Mouse (Mus musculus): ENCODE data around the gene Hoxc10. TPM values are rescaled to one million over a fixed set of nuclear protein-coding genes. Genes with fewer than 3 reads are reported as not detected.

Gene Hoxc10
- polyA plus RNA-seq, 1 experiment from 2014 or later, result 62.1 TPM

DNA sequence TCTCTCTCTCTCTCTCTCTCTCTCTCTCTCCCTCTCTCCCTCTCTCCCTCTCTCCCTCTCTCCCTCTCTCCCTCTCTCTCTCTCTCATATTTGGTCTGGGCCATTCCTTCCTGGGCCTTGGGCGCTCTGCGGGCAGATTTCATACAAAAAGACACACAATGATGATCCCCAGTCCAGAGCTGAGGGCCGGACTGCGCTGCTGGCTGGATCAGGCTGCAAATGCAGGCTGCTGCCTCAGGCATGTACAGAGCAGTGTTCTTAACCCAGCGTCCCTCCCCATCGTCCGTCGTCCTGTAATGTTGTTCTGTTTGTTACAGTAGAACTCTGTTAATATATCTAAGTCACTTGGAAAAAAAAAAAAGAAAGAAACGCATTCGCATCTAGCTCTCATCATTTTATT, 17.9 kb downstream of the Hoxc10 start:
- peaks cover 4% of the 10 kb centered on the region; the same call in 1 of the 2 replicates for H3K36me3 ChIP-seq
- peaks cover 43% of the 10 kb centered on the region for H3K4me1 ChIP-seq
- H3K27ac ChIP-seq, result peak overlapping the region; percentile 68; the same call in 1 of the 2 replicates
- no peaks in the 10 kb centered on the region for H3K9me3 ChIP-seq
- peak overlapping the region; percentile 100 for H3K9ac ChIP-seq
- peak overlapping the region; percentile 86 for H3K4me2 ChIP-seq (replicated peaks)
- 2% methylated on average over 10 of the region's 10 CpGs for WGBS
- H3K4me3 ChIP-seq, result peak overlapping the region; percentile 92
- no peak for ATAC-seq (ENCODE audit: low FRiP score, low read depth)
- peaks cover 35% of the 10 kb centered on the region for H3K27me3 ChIP-seq (replicated peaks)

DNA sequence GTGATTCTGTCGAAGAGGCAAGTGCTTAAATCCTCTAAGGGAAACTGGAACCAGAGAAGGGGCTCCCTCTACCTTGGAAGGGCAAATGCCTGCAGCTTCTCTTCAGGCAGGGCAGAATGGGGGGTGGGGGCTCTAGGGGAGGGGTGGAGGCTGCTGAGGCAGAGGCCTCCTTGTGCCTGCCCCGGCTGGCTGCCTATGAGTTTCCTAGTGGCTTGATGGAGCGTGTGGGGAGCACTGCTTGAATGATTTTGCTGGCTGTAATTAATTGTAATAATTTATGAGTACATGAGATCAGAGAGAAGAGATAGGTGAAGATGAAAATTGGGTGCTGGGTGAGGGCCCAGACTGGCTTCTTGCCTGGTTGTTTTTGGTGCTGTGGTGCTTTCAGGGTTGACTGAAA, 18.3 kb downstream of the Hoxc10 start:
- peak overlapping the region; percentile 92 for H3K4me3 ChIP-seq
- H3K27ac ChIP-seq, result peak overlapping the region; percentile 68
- H3K9me3 ChIP-seq, result no peaks in the 10 kb centered on the region
- no peak for ATAC-seq (ENCODE audit: low FRiP score, low read depth)
- 4% methylated on average over 3 of the region's 3 CpGs for WGBS
- H3K4me1 ChIP-seq, result peaks cover 47% of the 10 kb centered on the region
- H3K27me3 ChIP-seq (replicated peaks), result peaks cover 34% of the 10 kb centered on the region
- peaks cover 4% of the 10 kb centered on the region; the same call in 1 of the 2 replicates for H3K36me3 ChIP-seq
- peak overlapping the region; percentile 100 for H3K9ac ChIP-seq
- peak overlapping the region; percentile 86 for H3K4me2 ChIP-seq (replicated peaks)

DNA sequence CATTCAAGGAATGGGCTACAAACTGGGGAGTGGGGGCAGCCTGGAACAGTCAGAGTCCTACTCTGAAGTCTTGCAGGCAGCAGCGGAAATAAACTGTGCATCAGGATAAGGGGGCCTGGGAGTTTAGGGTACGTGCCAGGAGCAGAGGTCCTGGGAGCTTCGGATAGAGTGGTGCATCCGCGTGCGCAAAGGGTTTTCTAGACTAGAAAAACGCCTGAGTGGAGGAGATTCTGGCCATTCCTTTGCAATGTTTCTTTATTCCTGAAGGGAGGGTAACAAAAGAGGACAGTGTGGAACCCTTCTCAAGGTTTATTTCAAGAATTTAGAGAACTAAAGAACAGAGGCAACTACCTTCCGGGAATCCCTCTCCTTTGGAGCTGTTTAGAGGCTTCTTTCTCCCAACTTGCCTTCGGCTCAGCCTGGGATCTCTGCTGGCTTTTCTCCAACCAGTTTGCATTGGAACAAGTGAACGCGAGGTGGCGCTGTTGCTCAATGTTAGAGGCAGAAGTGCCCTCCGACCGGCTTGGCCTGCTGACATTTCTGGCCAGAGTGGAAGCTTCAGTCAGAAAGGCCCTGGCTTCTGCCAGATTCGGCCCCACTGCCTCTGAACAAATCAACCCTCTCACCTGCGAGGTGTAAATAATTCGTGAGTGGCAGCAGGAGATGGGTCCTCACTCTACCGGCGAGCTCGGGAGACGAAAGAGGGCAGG, 20.7 kb downstream of the Hoxc10 start:
- H3K27me3 ChIP-seq (replicated peaks), result peaks cover 32% of the 10 kb centered on the region
- WGBS, result 4% methylated on average over 21 of the region's 21 CpGs
- 0 out of 2 replicates have a peak, but pooled peaks have one; percentile 3 for ATAC-seq (ENCODE audit: low FRiP score, low read depth)
- peaks cover 69% of the 10 kb centered on the region for H3K4me1 ChIP-seq
- peak overlapping the region; percentile 100 for H3K9ac ChIP-seq
- H3K4me3 ChIP-seq, result peak overlapping the region; percentile 22; the same call in 1 of the 2 replicates
- peak overlapping the region; percentile 66; the same call in 1 of the 2 replicates for H3K27ac ChIP-seq
- peaks cover 4% of the 10 kb centered on the region; the same call in 1 of the 2 replicates for H3K36me3 ChIP-seq
- H3K9me3 ChIP-seq, result no peaks in the 10 kb centered on the region
- H3K4me2 ChIP-seq (replicated peaks), result peak overlapping the region; percentile 86

DNA sequence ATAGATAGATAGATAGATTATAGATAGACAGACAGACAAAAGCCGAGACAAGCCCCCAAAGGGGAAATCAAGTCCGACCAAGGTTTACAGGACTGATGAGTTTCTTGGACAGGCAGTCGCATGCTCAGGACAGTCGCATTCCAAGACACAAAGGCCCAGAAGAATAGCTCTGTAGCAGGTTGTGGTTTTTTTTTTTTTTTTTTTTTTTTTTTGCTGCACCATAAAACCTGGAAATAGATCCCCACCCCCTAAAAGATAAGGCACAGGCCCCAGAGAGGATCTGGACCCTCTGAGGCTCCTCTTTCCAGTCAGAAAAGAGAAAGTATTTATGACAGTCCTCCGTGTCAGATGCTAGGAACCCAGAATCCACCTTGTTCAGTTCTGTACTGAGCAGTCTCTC, 21.5 kb downstream of the Hoxc10 start:
- Histone ChIP-seq H3K4me2 (replicated peaks) (peak overlapping the region; percentile 86), H3K9ac (peak overlapping the region; percentile 100), H3K27ac (0 out of 2 replicates have a peak overlapping the region, but pooled peaks have one; percentile 16), H3K4me3 (no peak overlapping the region), H3K27me3 (replicated peaks) (peaks cover 35% of the 10 kb centered on the region), H3K4me1 (peaks cover 77% of the 10 kb centered on the region), H3K9me3 (no peaks in the 10 kb centered on the region), H3K36me3 (peaks cover 4% of the 10 kb centered on the region; the same call in 1 of the 2 replicates)
- WGBS, result 19% methylated on average over 5 of the region's 5 CpGs
- ATAC-seq (ENCODE audit: low FRiP score, low read depth), result no peak

DNA sequence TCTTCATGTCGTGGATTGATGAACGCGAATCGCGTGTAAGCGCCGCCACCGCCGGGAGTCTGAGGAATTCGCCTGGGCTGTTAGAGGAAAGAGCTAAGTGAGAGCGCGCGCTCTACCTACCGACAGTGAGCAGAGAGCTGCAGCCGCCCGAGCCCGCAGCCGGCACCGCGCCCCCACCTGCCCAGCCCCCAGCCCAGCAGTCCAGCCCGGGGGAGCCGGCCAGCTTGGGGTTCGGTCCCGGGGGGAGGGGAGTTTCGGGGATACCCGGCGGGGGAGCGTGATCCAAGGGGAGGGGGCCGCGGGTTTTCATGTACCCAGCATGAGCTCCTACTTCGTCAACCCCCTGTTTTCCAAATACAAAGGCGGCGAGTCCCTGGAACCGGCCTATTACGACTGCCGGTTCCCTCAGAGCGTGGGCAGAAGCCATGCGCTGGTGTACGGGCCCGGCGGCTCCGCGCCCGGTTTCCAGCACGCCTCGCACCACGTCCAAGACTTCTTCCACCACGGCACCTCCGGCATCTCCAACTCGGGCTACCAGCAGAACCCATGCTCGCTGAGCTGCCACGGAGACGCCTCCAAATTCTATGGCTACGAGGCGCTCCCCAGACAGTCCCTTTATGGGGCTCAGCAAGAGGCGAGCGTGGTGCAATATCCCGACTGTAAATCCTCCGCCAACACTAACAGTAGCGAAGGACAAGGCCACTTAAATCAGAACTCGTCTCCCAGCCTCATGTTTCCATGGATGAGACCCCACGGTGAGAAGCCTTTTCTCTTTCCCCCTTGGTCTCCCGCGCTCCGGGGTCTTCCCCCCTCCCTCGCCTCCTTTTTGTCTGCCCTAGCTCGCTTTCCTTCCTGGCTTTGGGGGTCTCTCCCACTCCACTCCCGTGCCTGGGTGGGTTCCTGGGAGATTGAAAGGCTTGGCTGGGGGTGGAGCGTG, 24.1 kb downstream of the Hoxc10 start, which contains the start of gene Hoxc8:
Gene Hoxc8, plus strand, starts transcription at position 147 of the 937 bp plus-strand sequence.
- peak; percentile 56 for ATAC-seq (ENCODE audit: low FRiP score, low read depth)
- Histone ChIP-seq H3K4me2 (replicated peaks) (peak within 1 kb of the TSS; percentile 86), H3K36me3 (no peaks in the 10 kb centered on the region), H3K4me1 (peaks cover 83% of the 10 kb centered on the region), H3K27ac (peak within 1 kb of the TSS; percentile 96), H3K9me3 (no peaks in the 10 kb centered on the region), H3K27me3 (replicated peaks) (peaks cover 32% of the 10 kb centered on the region), H3K4me3 (peak within 1 kb of the TSS; percentile 62), H3K9ac (peak within 1 kb of the TSS; percentile 91)
- 1% methylated on average over 69 of the region's 69 CpGs for WGBS

DNA sequence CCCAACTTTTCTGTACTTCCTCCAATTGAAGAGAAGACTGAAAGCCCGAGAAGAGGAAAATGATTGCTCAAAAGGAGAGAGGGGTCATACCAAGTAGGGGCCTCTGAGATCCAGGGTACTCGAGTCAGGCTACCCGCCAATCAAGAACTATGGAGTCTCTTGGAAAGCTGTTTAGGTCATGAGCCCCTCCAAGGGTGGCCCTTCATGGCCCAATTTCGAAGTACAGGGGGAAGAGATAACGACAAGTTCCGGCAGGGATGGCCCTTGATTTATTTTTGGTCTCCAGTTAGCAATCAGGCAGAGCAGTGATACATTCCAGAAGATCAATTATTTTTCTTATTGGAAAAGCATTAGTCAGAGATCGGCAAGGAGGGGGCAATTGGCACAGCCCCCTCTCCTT, 25.2 kb downstream of the Hoxc10 start:
- H3K27ac ChIP-seq, result peak overlapping the region; percentile 96
- 2% methylated on average over 7 of the region's 7 CpGs for WGBS
- peak overlapping the region; percentile 91 for H3K9ac ChIP-seq
- H3K9me3 ChIP-seq, result no peaks in the 10 kb centered on the region
- H3K36me3 ChIP-seq, result no peaks in the 10 kb centered on the region
- peaks cover 74% of the 10 kb centered on the region for H3K4me1 ChIP-seq
- H3K4me2 ChIP-seq (replicated peaks), result peak overlapping the region; percentile 86
- H3K27me3 ChIP-seq (replicated peaks), result peaks cover 27% of the 10 kb centered on the region
- peak overlapping the region; percentile 62 for H3K4me3 ChIP-seq
- ATAC-seq (ENCODE audit: low FRiP score, low read depth), result no peak

DNA sequence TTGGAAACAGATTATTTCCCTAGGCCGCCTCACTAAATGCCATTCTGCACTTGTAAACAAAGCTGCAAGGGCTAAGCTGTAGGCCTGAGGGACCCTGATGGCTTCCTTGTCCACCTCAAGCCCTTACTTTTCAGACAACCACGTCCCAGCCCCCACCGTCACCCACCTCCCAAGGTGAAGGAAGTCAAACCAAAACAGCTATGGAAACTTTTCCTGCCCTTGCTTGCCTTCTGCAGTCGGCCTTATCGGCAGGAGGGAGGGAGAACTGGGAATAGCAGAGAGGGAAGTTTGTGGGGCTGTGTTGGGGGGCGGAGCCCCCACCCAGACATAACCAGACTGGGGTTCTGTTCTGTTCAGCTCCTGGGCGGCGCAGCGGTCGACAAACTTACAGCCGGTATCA, 25.6 kb downstream of the Hoxc10 start:
- peak overlapping the region; percentile 91 for H3K9ac ChIP-seq
- H3K4me2 ChIP-seq (replicated peaks), result peak overlapping the region; percentile 86
- peak overlapping the region; percentile 62 for H3K4me3 ChIP-seq

DNA sequence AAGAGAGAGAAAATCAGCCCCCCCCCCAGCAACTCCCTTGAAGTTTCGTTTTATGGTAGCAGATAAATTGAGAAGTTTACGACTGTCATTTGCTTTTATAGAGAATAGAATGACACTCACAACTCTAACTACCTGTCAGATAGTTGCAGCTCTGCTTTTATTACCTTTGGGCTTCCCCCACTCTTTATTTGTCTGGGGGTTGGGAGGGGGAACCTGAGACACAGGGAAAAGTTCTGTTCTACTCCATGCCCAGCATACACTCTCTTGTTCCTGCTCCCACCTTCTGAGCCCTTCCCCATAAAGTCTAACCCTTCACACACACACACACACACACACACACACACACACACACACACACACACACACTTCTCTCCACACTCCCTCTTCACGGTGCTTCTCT, 26.3 kb downstream of the Hoxc10 start:
- peak overlapping the region; percentile 86 for H3K4me2 ChIP-seq (replicated peaks)
- H3K9me3 ChIP-seq, result no peaks in the 10 kb centered on the region
- WGBS, result 7% methylated on average over 3 of the region's 3 CpGs
- H3K27me3 ChIP-seq (replicated peaks), result peaks cover 22% of the 10 kb centered on the region
- no peak for ATAC-seq (ENCODE audit: low FRiP score, low read depth)
- H3K36me3 ChIP-seq, result no peaks in the 10 kb centered on the region
- H3K4me1 ChIP-seq, result peaks cover 68% of the 10 kb centered on the region
- peak overlapping the region; percentile 62 for H3K4me3 ChIP-seq
- H3K27ac ChIP-seq, result peak overlapping the region; percentile 96
- peak overlapping the region; percentile 91 for H3K9ac ChIP-seq

More for the DNA sequence above, 25.6 kb downstream of the Hoxc10 start:
- Histone ChIP-seq H3K36me3 (no peaks in the 10 kb centered on the region), H3K27me3 (replicated peaks) (peaks cover 22% of the 10 kb centered on the region), H3K4me1 (peaks cover 70% of the 10 kb centered on the region), H3K27ac (peak overlapping the region; percentile 96), H3K9me3 (no peaks in the 10 kb centered on the region)
- 4% methylated on average over 11 of the region's 11 CpGs for WGBS
- ATAC-seq (ENCODE audit: low FRiP score, low read depth), result no peak

DNA sequence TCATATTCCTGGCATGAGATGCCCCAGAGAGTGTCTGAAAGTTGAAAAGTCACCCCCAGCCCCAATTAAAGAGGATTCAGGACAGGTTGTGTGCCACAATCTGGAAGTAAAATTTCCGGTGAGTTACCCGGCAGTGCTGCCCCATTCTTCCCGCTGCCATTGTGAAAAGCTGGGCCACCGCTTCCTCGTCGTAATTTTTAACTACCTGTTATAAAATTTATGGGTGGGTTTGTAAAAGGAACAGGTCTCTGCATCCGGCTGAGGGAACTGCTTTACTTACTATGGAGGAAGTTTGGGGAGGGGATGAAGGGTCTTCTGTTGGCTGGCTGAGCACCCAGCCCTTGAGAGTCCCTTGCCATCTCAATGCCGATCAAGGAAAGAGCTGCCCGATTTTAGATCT, 30.0 kb downstream of the Hoxc10 start:
- peak overlapping the region; percentile 86 for H3K4me2 ChIP-seq (replicated peaks)
- H3K4me3 ChIP-seq, result peak overlapping the region; percentile 76
- ATAC-seq (ENCODE audit: low FRiP score, low read depth), result no peak
- no peaks in the 10 kb centered on the region for H3K36me3 ChIP-seq
- WGBS, result 3% methylated on average over 9 of the region's 9 CpGs
- peaks cover 18% of the 10 kb centered on the region for H3K27me3 ChIP-seq (replicated peaks)
- H3K9me3 ChIP-seq, result no peaks in the 10 kb centered on the region
- H3K4me1 ChIP-seq, result peaks cover 49% of the 10 kb centered on the region
- H3K27ac ChIP-seq, result peak overlapping the region; percentile 29
- peak overlapping the region; percentile 96 for H3K9ac ChIP-seq

DNA sequence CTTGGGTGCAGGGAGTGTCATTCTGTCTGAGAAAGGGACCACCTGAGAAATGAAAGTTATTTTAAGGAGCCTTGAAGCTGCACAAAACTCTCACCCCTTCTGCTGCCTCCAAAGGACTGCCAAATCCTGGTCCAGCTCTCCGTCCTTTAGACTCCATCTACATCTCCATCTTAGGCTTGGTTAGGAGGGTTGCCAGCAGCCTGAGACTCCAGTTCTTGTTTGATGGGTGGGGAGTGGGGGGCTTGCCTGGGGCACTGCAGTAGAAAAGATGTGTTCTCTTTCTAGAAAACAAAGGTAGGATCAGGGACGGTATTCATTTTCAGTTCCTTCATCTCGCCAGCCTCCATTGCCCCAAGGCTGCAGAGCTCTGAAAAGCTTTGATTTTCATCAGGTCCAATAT, 30.8 kb downstream of the Hoxc10 start:
- no peak for ATAC-seq (ENCODE audit: low FRiP score, low read depth)
- peak overlapping the region; percentile 89 for H3K27ac ChIP-seq
- H3K9ac ChIP-seq, result peak overlapping the region; percentile 96
- H3K36me3 ChIP-seq, result no peaks in the 10 kb centered on the region
- H3K9me3 ChIP-seq, result no peaks in the 10 kb centered on the region
- peaks cover 12% of the 10 kb centered on the region; the same call in 1 of the 2 replicates for H3K27me3 ChIP-seq (replicated peaks)
- peaks cover 49% of the 10 kb centered on the region for H3K4me1 ChIP-seq
- under 1% methylated on average over 3 of the region's 3 CpGs for WGBS
- H3K4me2 ChIP-seq (replicated peaks), result peak overlapping the region; percentile 86
- H3K4me3 ChIP-seq, result peak overlapping the region; percentile 76

DNA sequence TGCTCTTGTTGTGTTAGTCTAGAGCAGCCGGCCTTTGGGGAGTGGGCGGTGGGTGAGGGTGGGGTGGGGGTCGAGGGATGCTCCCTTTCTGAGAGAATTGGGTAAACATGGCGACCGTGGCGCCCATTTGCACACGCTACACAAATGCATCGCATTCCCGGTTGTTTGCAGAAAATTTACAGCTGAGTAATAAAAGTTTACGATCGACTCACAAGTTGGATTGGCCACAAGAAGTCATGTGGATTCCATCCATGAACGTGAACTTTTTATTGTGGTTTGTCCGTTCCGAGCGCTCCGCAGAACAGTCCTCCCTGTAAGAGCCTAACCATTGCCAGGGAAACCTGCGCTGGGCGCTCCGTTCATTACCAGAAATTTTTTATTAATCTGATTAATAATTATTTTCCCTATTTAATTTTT, 31.4 kb downstream of the Hoxc10 start, which contains the start of gene Hoxc6:
Gene Hoxc6, plus strand, starts transcription at position 319 of the 417 bp plus-strand sequence.
- Histone ChIP-seq H3K4me1 (peaks cover 49% of the 10 kb centered on the region), H3K36me3 (no peaks in the 10 kb centered on the region), H3K4me2 (replicated peaks) (peak within 1 kb of the TSS; percentile 86), H3K27ac (peak within 1 kb of the TSS; percentile 91), H3K9ac (peak within 1 kb of the TSS; percentile 96), H3K4me3 (peak within 1 kb of the TSS; percentile 76), H3K27me3 (replicated peaks) (peaks cover 8% of the 10 kb centered on the region; the same call in 1 of the 2 replicates), H3K9me3 (no peaks in the 10 kb centered on the region)
- ATAC-seq (ENCODE audit: low FRiP score, low read depth), result peak; percentile 65
- WGBS, result under 1% methylated on average over 19 of the region's 19 CpGs
